Mouse (Mus musculus) T-cell, adult 2 months (primary cell): ENCODE data around the gene Itgb1.

Source experiments
- DNase-seq: peaks from one replicate; pipeline ENCODE4 v3.0.0; 2022; ENCODE audit warnings: low spot score

Gene Itgb1

GRCm38 (mm10) chr8:128685507-128686428, at the start of gene Itgb1:
Gene Itgb1, plus strand, starts transcription at chr8:128685654.
- peak; percentile 59 for DNase-seq

DNA sequence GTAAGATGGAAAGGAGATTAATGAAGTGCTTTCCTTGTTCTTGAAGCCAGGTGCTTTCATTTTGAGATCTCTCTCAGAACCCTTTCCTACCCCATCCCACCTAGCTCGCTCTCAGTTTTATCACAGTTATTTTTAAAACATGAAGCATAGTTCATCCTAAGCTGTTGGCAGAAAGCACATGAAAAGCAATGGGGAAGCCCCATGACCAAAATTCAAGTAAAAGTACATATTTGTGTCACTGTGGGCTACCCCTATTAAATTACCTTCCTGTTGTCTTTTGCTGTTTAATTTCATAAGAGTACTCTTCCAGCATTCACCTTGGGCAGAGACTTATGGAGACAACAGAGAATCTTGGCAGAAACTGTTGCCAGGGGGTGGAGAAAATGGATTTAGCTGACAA, 42.4 kb upstream of the Itgb1 start:
- DNase-seq: no peak

GRCm38 (mm10) chr8:128645452-128645851, 40.0 kb upstream of the Itgb1 start:
- DNase-seq: no peak

DNA sequence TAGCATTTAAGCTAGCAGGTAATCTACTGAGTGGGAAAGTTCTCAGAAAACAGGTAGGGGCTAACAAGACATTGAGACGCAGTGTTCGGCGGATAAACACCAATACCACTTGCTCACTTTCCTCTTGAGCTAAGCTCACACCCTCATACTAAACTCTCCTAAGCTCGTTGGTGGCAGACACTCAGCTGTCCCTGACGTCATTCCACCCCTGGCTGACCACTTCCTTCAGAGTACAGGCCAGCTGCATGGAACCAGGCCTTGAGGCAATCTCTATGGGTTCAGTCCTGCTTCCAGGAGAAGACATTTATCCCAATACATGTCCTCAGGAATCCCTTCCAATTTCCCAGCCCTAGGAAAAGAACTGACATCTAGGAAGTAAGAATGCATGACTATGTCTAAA, 39.0 kb upstream of the Itgb1 start:
- DNase-seq: no peak

- no peak for DNase-seq
These were observed 37.4 kb upstream of the Itgb1 start for GRCm38 (mm10) chr8:128648071-128648470.

DNA sequence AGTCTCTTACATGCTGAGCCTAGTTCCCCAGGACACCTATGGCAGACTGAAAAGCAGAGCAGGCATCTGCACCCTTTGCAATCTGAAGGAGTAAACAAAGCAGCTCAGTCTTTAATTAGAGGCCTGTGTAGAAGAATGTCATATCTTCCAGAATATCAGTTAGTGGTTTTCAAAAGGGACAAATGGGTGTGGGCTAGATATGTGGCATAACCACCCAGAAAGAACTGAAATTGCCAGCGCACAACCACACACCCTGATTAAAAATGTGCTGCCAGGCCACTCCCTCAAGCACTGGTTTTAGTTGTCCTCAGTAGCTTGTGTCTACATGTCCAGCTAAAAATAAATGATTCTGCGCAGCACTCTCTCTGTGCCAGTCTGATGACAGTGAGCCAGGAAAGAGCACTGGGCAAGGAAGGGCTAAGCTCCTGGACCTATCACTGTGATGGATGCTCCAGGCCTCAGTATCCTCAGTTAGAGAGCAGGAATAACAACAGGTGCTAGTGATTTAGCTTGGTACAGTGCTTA, 35.1 kb upstream of the Itgb1 start:
- DNase-seq: no peak

- no peak for DNase-seq
These were observed 32.9 kb upstream of the Itgb1 start for GRCm38 (mm10) chr8:128652399-128653109.

DNA sequence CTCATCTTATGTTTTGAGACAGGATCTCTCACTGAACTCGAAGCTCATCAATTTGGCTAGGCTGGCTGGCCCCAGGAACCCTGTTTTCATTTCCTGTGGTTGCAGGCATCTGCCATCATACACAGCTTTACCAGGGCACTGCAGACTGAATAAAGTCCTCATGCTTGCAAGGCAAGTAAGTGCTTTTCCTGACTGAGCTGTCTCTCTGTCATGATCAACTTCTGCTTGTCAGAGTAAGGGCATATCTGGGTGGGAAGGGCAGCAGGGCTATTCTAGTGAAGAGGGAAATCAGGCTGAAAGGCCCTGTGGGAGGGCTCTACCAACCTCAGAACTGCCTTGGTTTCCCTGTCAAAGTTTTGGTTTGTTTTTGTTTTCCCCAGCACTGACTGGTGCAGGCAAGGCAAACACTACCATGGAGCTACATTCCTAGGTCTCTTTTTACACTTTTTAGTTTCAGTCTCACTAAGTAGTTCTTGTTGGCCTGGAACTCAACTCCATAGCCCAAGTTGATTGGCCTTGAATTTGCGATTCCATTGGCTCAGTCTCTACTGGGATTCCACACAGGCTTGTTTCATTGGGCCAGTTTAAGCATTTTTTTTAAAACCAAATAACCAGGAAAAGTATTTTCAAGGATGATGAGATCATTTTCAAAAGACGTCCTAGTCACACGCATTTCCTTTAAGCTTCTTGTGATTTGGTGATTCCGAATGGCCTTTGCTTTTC, 31.7 kb upstream of the Itgb1 start:
- no peak for DNase-seq

GRCm38 (mm10) chr8:128654365-128655099, 30.9 kb upstream of the Itgb1 start:
- DNase-seq: no peak

- DNase-seq: no peak
These were observed 23.3 kb upstream of the Itgb1 start for GRCm38 (mm10) chr8:128662144-128662543.

DNA sequence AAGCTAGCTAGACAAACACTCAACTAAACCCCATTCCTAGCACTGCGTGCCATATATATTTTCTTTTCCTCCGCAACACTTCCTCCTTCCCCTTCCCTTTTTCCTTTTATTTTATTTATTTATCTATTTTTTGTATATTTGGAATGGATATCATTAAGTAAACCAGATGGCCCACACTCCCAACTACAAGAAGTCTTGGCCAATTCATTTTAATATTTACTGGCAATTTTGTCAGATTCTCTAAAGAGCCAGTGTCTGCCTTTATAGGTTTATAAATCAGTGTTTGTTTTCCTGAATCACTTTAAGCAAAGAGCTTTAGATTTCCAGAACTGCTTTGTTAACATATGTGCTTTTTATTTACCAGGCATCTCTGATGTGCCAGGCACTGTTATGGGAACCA, 22.8 kb upstream of the Itgb1 start:
- DNase-seq: no peak

DNA sequence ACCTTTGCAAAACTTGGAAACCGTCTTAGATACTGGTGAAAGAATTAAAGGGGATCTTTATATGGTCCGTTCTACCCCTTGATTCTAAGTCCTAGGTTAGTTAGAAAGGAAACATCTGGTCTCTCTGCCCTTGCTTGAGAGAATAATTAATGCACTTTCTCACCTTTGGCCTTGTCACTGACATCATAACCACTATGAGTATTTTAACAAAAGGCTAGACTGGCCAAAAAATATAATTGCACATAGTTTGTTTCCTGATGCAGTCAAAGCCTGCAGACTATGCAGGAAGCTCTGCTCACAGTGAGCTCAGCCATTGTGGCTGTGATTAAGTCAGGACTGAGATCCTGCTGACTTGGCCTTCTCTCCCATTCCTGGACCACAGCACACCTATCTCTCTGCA, 22.3 kb upstream of the Itgb1 start:
- DNase-seq: no peak

- no peak for DNase-seq
These were observed 18.7 kb upstream of the Itgb1 start for GRCm38 (mm10) chr8:128666576-128667263.

DNA sequence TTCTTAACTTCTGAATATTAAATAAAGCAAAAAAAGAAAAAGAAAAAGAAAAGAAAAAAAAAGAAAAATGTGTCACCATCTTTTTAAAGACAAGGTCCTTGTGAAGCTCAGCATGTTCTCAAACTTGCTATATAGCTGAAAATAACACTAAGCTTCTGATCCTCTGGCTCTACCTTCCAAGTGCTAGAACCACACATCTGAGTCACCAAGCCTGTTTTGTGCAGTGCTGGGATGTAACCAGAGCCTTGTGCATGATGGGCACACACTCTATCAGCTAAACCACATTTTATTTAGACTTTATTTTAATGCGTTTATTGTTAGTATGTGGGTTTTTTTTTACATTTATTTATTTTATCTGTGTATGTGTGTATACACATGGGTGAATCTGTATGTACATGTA, 13.6 kb upstream of the Itgb1 start:
- DNase-seq: no peak

DNA sequence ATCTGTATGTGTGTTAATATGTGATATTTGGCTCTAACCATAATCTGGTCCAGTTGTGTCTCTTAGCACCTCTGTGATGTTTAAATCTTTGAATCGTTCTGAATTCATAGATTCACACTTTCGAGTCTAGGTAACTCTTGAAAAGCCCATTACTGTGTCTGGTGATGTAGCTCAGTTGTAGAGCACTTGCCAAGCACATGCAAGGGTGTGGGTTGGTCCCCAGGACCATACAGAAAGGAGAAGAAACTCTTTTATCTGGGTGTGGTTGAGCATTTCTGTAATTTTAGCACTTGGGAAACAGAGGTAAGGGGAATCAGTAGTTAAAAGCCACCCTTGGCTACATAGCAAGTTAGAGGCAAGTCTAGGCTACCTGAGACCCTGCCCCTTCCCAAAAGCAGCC, 13.0 kb upstream of the Itgb1 start:
- no peak for DNase-seq

DNA sequence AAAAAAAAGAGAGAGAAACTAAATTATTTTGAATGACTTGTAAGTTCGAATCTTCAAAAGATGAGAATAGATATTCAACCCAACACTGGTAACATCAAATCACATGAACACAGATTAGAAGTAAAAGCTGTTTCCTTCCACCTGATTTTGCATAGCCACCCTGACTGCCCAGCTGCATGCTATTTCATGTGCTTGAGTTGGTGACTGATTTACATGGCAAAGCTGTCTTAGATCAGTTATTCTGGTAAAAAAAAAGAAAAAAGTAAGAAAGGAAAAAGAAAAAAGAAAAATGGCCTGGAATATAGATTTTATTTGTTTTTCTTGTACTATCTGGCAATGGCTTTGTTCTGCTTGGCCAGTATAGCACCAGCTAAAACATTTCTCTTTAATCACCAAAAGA, 12.5 kb upstream of the Itgb1 start:
- no peak for DNase-seq

GRCm38 (mm10) chr8:128675848-128676629, 9.4 kb upstream of the Itgb1 start:
- no peak for DNase-seq

- DNase-seq: no peak
These were observed 5.5 kb upstream of the Itgb1 start for GRCm38 (mm10) chr8:128679909-128680308.

- DNase-seq: no peak
These were observed 4.7 kb upstream of the Itgb1 start for GRCm38 (mm10) chr8:128680548-128681325.
